Mouse (Mus musculus) heart, adult 2 months (tissue): ENCODE results near the gene Lamb3. TPM values are rescaled to one million over a fixed set of nuclear protein-coding genes. Genes with fewer than 3 reads are reported as not detected.
A peak's percentile ranks its signal among the peaks of the same experiment; 100 is the strongest.
"Not testable (repeated sequence)": the region's sequence is repeated elsewhere in the genome, so short reads cannot be mapped to it uniquely, and the experiment has no call there.

ENCODE experiments used
- DNase-seq, 2 experiments: peaks; one replicate each; pipeline ENCODE4 v3.0.0; 2021
- H3K27ac ChIP-seq: fragments of 200-600 bp; 2 replicates; pipeline ENCODE4 v1.8.1; 2022
- H3K27me3 ChIP-seq: fragments of 200-500 bp; 2 replicates; pipeline ENCODE4 v1.6.1; 2012; ENCODE audit warnings: mild to moderate bottlenecking, low read length, inconsistent platforms, mixed read lengths; ENCODE audit not compliant: control insufficient read depth, insufficient read depth
- H3K36me3 ChIP-seq: fragments of 200-500 bp; 2 replicates; pipeline ENCODE4 v1.6.1; 2012; ENCODE audit warnings: low read length, inconsistent platforms; ENCODE audit not compliant: control insufficient read depth, insufficient read depth
- H3K4me1 ChIP-seq: fragments of 200-500 bp; 2 replicates; pipeline ENCODE4 v1.6.1; 2011; ENCODE audit warnings: low read length; ENCODE audit not compliant: control insufficient read depth, insufficient read depth
- H3K4me3 ChIP-seq: fragments of 200-600 bp; 2 replicates; pipeline ENCODE4 v1.8.1; 2022
- H3K79me2 ChIP-seq: fragments of 200-500 bp; replicated peaks from 2 replicates; pipeline ENCODE4 v1.6.1; 2012; ENCODE audit warnings: mild to moderate bottlenecking, inconsistent platforms, low read length, moderate library complexity, mixed read lengths; ENCODE audit not compliant: control insufficient read depth, insufficient read depth
- H3K9ac ChIP-seq: fragments of 200-500 bp; 2 replicates; pipeline ENCODE4 v1.6.1; 2012; ENCODE audit warnings: low read depth, mild to moderate bottlenecking, control low read depth, inconsistent platforms, low read length, mixed read lengths
- CTCF ChIP-seq: fragments of 200-600 bp; IDR thresholded peaks from 2 replicates; pipeline ENCODE4 v1.8.1; 2022; ENCODE audit warnings: antibody characterized with exemption, mild to moderate bottlenecking, moderate library complexity
- EP300 ChIP-seq: fragments of 200-500 bp; IDR thresholded peaks from 2 replicates; pipeline ENCODE4 v1.6.1; 2011; ENCODE audit warnings: low read depth, low read length, control low read depth; ENCODE audit not compliant: insufficient read depth
- POLR2A ChIP-seq: fragments of 200-500 bp; IDR thresholded peaks from 2 replicates; pipeline ENCODE4 v1.6.1; 2011; ENCODE audit warnings: mild to moderate bottlenecking, low read depth, low read length, control low read depth; ENCODE audit not compliant: insufficient read depth
- WGBS: fragments of 180-500 bp; shearing (Covaris S2); methylation state at CpG from one replicate; pipeline ENCODE4 v1.1.7; 2018; 5-methylcytosine and 5-hydroxymethylcytosine counted together
- intact Hi-C: fragments of 180-260 bp; cut with DNase I; formaldehyde crosslinking; loops from one replicate; pipeline ENCODE4 v1.15.1; 2025
- polyA plus RNA-seq: library from polyadenylated mRNA; depleted of rRNA; stranded (reverse); fragments of >200 nt; gene quantifications from 2 replicates; pipeline ENCODE4 v1.2.3, GENCODE M21; 2012
- total RNA-seq, 2 experiments: library from RNA; stranded (reverse); gene quantifications; 2 replicates each; pipeline ENCODE4 v1.2.3; 2021

Gene Lamb3
- total and polyA plus RNA-seq, 3 experiments, result 9.2 to 11.9 (median 11.4) TPM

DNA sequence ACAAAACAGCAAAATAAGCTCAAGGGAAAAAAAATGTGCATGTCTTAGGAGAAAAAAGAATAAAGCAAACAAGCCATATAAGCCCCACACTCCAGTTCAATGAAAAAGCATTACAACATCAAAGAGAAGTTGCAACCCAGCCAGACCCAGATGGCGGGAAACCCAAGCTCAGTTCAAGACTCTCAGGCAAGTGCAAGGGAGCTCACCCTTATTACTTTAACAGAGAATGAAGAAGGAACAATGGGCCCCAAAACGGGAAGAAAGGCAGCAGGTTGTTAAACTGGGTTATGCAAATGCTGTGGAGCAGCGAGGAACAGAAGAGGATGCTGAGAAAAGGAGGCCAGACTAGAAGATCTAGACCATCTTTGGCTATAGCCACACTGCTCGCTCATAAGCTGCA is 35.4 kb downstream of the Lamb3 start:
- Histone ChIP-seq H3K36me3 (peaks cover 4% of the 10 kb centered on the region), H3K27ac (peak overlapping the region; percentile 74), H3K79me2 (no peaks in the 10 kb centered on the region), H3K4me3 (no peak overlapping the region), H3K9ac (no peak overlapping the region), H3K4me1 (peaks cover 7% of the 10 kb centered on the region), H3K27me3 (no peaks in the 10 kb centered on the region)
- peak; percentile 28 to 31 for DNase-seq
- WGBS, result 77% methylated on average over 4 of the region's 4 CpGs
- TF ChIP-seq EP300, result no peak
- no peak for TF ChIP-seq CTCF
- no peak for TF ChIP-seq POLR2A
- intact Hi-C loops, result no loop called here

DNA sequence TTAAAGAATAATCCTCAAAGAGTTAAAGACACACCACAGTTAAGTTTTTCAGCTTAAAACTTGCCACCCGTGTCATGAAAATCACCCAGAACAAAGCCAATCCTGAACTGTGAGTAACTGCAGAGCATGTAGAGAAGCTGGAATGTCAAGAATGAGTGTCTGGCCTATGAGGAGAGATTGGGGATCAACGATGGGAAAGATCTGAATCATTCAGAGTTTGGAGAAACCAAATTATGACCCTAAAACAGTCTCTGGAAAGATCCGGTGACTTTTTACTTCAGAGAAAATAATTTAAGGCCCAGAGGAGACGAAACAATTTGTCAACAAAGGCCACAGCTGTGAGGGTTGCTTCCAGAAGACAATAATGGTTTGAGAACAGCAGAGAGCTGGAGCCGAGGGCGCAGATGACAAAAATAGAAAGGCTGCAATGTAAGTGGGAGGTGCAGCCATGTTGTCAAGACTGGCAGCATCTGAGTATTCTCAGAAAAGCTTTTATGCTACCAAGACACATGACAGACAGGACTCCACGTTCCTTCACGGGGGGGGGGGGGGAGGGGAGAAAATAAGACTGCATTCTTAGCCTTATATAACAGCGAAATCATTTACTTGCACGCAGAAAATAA is 36.2 kb downstream of the Lamb3 start:
- TF ChIP-seq EP300, result 0 out of 2 replicates have a peak, but pooled peaks have one; percentile 28
- no peak for TF ChIP-seq CTCF
- no peak for TF ChIP-seq POLR2A
- no peaks in the 10 kb centered on the region for H3K79me2 ChIP-seq
- H3K4me1 ChIP-seq, result peaks cover 7% of the 10 kb centered on the region
- intact Hi-C loops, result no loop called here
- no peak overlapping the region for H3K9ac ChIP-seq
- H3K4me3 ChIP-seq, result no peak overlapping the region
- H3K36me3 ChIP-seq, result peaks cover 4% of the 10 kb centered on the region
- H3K27me3 ChIP-seq, result no peaks in the 10 kb centered on the region
- peak overlapping the region; percentile 74 for H3K27ac ChIP-seq
- WGBS, result 35% methylated on average over 10 of the region's 10 CpGs
- DNase-seq, result no peak

GRCm38 (mm10) chr1:193244235-193244634 is 36.7 kb downstream of the Lamb3 start:
- no peak overlapping the region for H3K9ac ChIP-seq
- intact Hi-C loops, result no loop called here
- H3K4me3 ChIP-seq, result no peak overlapping the region
- DNase-seq, result no peak
- H3K27me3 ChIP-seq, result no peaks in the 10 kb centered on the region
- peaks cover 4% of the 10 kb centered on the region for H3K36me3 ChIP-seq
- H3K27ac ChIP-seq, result no peak overlapping the region; the same call in 1 of the 2 replicates
- WGBS, result 83% methylated on average over 6 of the region's 6 CpGs
- TF ChIP-seq POLR2A (no peak), EP300 (no peak), CTCF (no peak)
- H3K4me1 ChIP-seq, result peaks cover 7% of the 10 kb centered on the region
- H3K79me2 ChIP-seq, result no peaks in the 10 kb centered on the region

DNA sequence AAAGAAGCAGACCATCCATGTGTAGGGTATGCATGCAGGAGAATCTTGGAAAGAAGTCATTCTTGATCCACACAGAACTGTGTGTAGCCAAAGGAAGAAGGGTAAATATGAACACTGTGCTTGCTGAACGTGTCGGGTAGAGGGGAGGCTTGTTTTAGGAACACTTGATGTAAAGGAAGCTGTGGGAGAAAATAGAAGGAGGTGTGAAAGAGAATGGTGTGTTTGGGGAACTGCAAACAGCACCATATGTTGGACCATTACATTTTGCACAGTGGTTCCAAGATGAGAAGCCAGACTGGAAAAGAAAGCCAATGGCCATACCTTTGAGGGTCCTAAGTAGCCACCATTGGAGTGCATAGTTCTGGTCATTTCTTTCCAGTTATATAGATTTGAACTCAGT is 42.5 kb downstream of the Lamb3 start:
- no peak overlapping the region for H3K4me3 ChIP-seq
- H3K4me1 ChIP-seq, result peaks cover 2% of the 10 kb centered on the region
- no peak overlapping the region for H3K27ac ChIP-seq
- DNase-seq, result no peak
- H3K9ac ChIP-seq, result no peak overlapping the region
- no peaks in the 10 kb centered on the region for H3K36me3 ChIP-seq
- no peaks in the 10 kb centered on the region for H3K79me2 ChIP-seq
- TF ChIP-seq POLR2A, result no peak
- no peak for TF ChIP-seq CTCF
- no peak for TF ChIP-seq EP300
- 80% methylated on average over 2 of the region's 2 CpGs for WGBS
- intact Hi-C loops, result no loop called here
- H3K27me3 ChIP-seq, result no peaks in the 10 kb centered on the region; the same call in 1 of the 2 replicates

DNA sequence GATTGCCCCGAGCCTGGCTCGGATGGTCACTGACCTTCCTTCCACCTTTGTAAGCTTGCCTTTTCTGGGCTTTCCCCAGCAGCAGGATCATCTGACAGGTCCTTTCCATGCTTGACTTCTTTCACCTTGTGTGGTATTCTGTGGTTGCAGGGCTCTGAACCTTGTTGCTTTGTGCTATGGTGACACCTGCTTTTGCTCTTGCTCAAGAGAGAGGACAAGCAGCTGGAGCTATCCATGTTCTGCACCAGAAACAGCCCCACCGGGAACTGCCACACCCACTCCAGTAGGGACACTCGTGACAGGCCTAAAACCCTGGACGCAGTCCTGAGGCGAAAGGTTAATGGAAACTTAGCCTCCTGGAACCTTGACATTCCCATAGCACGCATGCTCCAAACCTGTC is 43.9 kb downstream of the Lamb3 start:
- Histone ChIP-seq H3K9ac (no peak overlapping the region), H3K4me1 (peaks cover 2% of the 10 kb centered on the region), H3K4me3 (no peak overlapping the region), H3K27me3 (no peaks in the 10 kb centered on the region; the same call in 1 of the 2 replicates), H3K27ac (no peak overlapping the region; the same call in 1 of the 2 replicates), H3K79me2 (no peaks in the 10 kb centered on the region; the same call in 1 of the 2 replicates), H3K36me3 (no peaks in the 10 kb centered on the region)
- TF ChIP-seq CTCF (no peak), EP300 (0 out of 2 replicates have a peak, but pooled peaks have one; percentile 27), POLR2A (no peak)
- no peak for DNase-seq
- WGBS, result 56% methylated on average over 7 of the region's 7 CpGs
- intact Hi-C loops, result no loop called here

DNA sequence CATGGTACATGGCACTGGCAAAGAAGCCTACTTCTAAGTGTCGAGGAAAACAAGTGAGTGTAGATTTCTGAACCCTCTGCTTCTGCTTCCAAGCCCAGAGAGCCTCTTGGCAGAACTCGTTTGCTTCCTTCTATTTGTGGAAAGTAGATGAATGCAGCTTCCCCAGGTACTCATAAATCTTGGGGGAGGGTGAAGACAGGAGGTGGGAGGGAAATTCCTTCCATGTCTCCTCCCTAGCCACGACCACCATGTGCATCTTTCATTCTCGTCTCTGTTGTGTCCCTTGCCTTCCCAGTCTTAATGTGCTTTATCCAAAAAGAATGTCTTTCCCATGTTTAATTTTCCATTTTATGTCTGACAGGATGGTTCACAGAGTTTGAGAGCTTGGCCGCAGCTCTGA is 45.1 kb downstream of the Lamb3 start:
- Histone ChIP-seq H3K79me2 (no peaks in the 10 kb centered on the region; the same call in 1 of the 2 replicates), H3K27me3 (no peaks in the 10 kb centered on the region; the same call in 1 of the 2 replicates), H3K27ac (no peak overlapping the region), H3K4me3 (no peak overlapping the region), H3K4me1 (peaks cover 4% of the 10 kb centered on the region), H3K9ac (no peak overlapping the region), H3K36me3 (no peaks in the 10 kb centered on the region)
- intact Hi-C loops, result loop anchor here (1.0 kb wide), 1 partner anchor 41 kb away; no protein-coding TSS in a partner anchor
- no peak for DNase-seq
- TF ChIP-seq POLR2A, result no peak
- TF ChIP-seq EP300, result no peak
- TF ChIP-seq CTCF, result no peak
- 16% methylated on average over 5 of the region's 5 CpGs for WGBS

GRCm38 (mm10) chr1:193253895-193254294 is 46.4 kb downstream of the Lamb3 start:
- not testable (repeated sequence) for H3K79me2 ChIP-seq, H3K27ac ChIP-seq, H3K9ac ChIP-seq, DNase-seq, H3K4me3 ChIP-seq, H3K36me3 ChIP-seq, H3K4me1 ChIP-seq, H3K27me3 ChIP-seq
- intact Hi-C loops, result loop anchor here (1.0 to 2.0 kb wide), 3 partner anchors 43 to 123 kb away; no protein-coding TSS in a partner anchor
- WGBS, result 73% methylated on average over 3 of the region's 3 CpGs
